Mouse (Mus musculus) heart, postnatal 4 days (tissue): ENCODE data around the gene Snf8. TPM values are rescaled to one million over a fixed set of nuclear protein-coding genes. Genes with fewer than 3 reads are reported as not detected.

ENCODE experiments used
- DNase-seq: peaks from one replicate; pipeline ENCODE4 v3.0.0; 2021
- total RNA-seq, 2 experiments: library from RNA; stranded (reverse); gene quantifications; 2 replicates each; pipeline ENCODE4 v1.2.3; 2021

The Snf8 gene
- 10 to 100 TPM; 60.9 to 62.7 TPM for total RNA-seq

GRCm38 (mm10) chr11:96034596-96035052, at the start of gene Snf8:
TSS of gene Snf8 (plus strand) at chr11:96034885.
- peak; percentile 96 for DNase-seq

- DNase-seq = no peak
Measured at GRCm38 (mm10) chr11:95987854-95988447, 46.7 kb upstream of the Snf8 start.

GRCm38 (mm10) chr11:95988533-95988932, 46.2 kb upstream of the Snf8 start:
- DNase-seq = peak; percentile 94

GRCm38 (mm10) chr11:95989864-95990263, 44.8 kb upstream of the Snf8 start:
- no peak for DNase-seq

- no peak for DNase-seq
Measured at GRCm38 (mm10) chr11:95990431-95990830, 44.3 kb upstream of the Snf8 start.

GRCm38 (mm10) chr11:95990886-95991708, 43.6 kb upstream of the Snf8 start:
- peak; percentile 67 for DNase-seq

GRCm38 (mm10) chr11:95994151-95994550, 40.5 kb upstream of the Snf8 start:
- no peak for DNase-seq

- DNase-seq = no peak
Measured at GRCm38 (mm10) chr11:96003100-96003900, 31.4 kb upstream of the Snf8 start.

- DNase-seq = no peak
Measured at GRCm38 (mm10) chr11:96003969-96004792, 30.5 kb upstream of the Snf8 start.

GRCm38 (mm10) chr11:96004793-96005402, 29.8 kb upstream of the Snf8 start:
- DNase-seq = peak; percentile 53

- peak; percentile 58 for DNase-seq
Measured at GRCm38 (mm10) chr11:96005403-96006271, 29.0 kb upstream of the Snf8 start, which contains the start of gene Igf2bp1. TSS of gene Igf2bp1 (minus strand) at chr11:96005940.

GRCm38 (mm10) chr11:96006367-96006851, 28.3 kb upstream of the Snf8 start:
- DNase-seq = peak; percentile 47

- peak; percentile 52 for DNase-seq
Measured at GRCm38 (mm10) chr11:96006852-96007515, 27.7 kb upstream of the Snf8 start.

- DNase-seq = no peak
Measured at GRCm38 (mm10) chr11:96007516-96008235, 27.0 kb upstream of the Snf8 start.

- no peak for DNase-seq
Measured at GRCm38 (mm10) chr11:96008827-96009226, 25.9 kb upstream of the Snf8 start.

GRCm38 (mm10) chr11:96011982-96012381, 22.7 kb upstream of the Snf8 start:
- DNase-seq = no peak

- no peak for DNase-seq
Measured at GRCm38 (mm10) chr11:96015421-96015820, 19.3 kb upstream of the Snf8 start.

GRCm38 (mm10) chr11:96017941-96018351, 16.7 kb upstream of the Snf8 start:
- no peak for DNase-seq

- DNase-seq = no peak
Measured at GRCm38 (mm10) chr11:96020622-96021021, 14.1 kb upstream of the Snf8 start.
